Mouse (Mus musculus) heart, postnatal 25 days (tissue): ENCODE measurements around the gene Gna13. TPM values are rescaled to one million over a fixed set of nuclear protein-coding genes. Genes with fewer than 3 reads are reported as not detected.

Experiments
- DNase-seq: peaks from one replicate; pipeline ENCODE4 v3.0.0; 2022; ENCODE audit warnings: low spot score
- intact Hi-C: fragments of 180-260 bp; cut with DNase I; formaldehyde crosslinking; loops from one replicate; pipeline ENCODE4 v1.15.1; 2025
- total RNA-seq, 2 experiments: library from RNA; stranded (reverse); gene quantifications; 2 replicates each; pipeline ENCODE4 v1.2.3; 2021

Gna13 gene
- total RNA-seq, 2 experiments from 2014 or later = 30.3 to 30.6 TPM

DNA sequence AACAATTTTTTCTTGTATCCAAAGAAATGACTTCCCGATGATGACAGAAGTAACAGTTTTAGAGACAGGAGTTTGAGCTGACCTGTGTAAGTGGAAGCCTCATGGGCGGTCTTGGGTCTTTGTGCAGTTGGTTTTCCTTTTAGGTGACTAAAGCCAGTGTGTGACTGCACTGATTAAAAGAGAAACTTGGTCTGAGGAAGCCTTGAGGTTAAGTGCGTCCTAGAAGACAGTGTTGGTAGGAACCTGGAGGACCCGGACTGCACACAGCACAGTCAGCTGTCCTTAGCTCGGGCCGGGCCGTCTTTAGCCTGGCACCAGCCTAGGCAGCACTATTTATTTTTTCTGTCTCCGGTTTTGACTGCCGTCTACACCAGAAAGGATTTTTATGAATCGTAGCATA, 2.2 kb downstream of the Gna13 start:
- no peak for DNase-seq
- intact Hi-C loops = loop anchor here (2.0 kb wide), 1 partner anchor 20 kb away; no protein-coding TSS in a partner anchor

GRCm38 (mm10) chr11:109365818-109366217, 3.2 kb downstream of the Gna13 start:
- no peak for DNase-seq
- intact Hi-C loops = loop anchor here (2.0 kb wide), 1 partner anchor 21 kb away; no protein-coding TSS in a partner anchor

- intact Hi-C loops = no loop called here
- DNase-seq = no peak
These were observed 4.4 kb downstream of the Gna13 start for GRCm38 (mm10) chr11:109366802-109367579.

GRCm38 (mm10) chr11:109369026-109369637, 6.5 kb downstream of the Gna13 start:
- intact Hi-C loops = no loop called here
- no peak for DNase-seq

- intact Hi-C loops = no loop called here
These were observed 12.8 kb downstream of the Gna13 start for GRCm38 (mm10) chr11:109375412-109375811.

DNA sequence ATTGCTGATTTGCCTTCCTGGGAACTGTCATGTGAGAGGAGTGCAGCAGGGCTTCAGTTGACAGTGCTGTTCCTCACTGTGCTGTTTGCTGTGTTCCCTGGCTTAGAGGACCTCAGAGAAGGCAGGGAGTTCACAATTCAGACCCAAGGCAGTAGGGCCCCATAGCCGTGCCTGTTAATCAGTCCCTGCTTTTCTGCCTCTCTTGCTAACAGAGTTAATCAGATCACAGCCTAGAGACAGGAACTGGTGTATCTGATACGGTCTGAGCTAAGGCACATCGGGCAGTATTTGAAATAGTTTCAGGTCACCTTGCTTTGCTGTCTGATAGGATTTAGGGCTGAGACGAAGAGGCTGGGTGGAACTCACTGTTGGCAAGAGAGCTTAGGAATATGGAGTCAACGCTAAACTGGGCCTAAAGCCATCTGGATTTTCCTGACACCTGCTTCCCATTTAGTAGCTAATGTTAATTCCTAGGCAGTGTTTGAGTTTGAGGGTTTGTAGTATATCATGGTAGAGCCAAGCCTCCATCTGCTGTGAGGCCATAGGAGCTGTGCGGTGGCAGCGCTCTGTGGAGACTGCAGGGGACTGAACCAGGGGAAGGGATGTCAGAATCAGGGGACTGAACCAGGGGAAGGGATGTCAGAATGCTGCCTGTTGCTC, 14.0 kb downstream of the Gna13 start:
- intact Hi-C loops = no loop called here

More at GRCm38 (mm10) chr11:109375412-109375811, 12.8 kb downstream of the Gna13 start:
- no peak for DNase-seq

GRCm38 (mm10) chr11:109377477-109377876, 14.8 kb downstream of the Gna13 start:
- intact Hi-C loops = no loop called here
- no peak for DNase-seq

More for the DNA sequence above, 14.0 kb downstream of the Gna13 start:
- no peak for DNase-seq

GRCm38 (mm10) chr11:109378051-109378450, 15.4 kb downstream of the Gna13 start:
- no peak for DNase-seq
- intact Hi-C loops = no loop called here

DNA sequence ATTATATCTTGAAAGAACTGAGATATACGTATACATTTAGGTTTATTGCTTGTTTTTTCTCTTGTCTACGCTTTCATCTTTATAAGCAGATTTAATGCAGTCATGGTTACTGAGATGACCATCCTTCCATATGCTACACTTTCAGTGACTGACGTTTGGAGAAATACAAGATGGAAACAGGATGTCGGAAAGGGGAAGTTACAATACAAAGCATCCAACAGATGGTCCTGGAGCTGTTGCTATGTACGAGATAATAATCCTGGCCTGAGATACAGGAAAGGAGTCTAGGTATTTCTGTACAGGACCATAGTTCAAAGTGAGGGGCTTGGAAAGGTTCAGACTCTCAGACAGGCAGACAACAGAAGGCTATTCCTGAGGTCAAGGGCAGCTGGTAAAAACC, 18.0 kb downstream of the Gna13 start:
- intact Hi-C loops = loop anchor here (5.0 kb wide), 1 partner anchor 42 kb away; no protein-coding TSS in a partner anchor
- no peak for DNase-seq

DNA sequence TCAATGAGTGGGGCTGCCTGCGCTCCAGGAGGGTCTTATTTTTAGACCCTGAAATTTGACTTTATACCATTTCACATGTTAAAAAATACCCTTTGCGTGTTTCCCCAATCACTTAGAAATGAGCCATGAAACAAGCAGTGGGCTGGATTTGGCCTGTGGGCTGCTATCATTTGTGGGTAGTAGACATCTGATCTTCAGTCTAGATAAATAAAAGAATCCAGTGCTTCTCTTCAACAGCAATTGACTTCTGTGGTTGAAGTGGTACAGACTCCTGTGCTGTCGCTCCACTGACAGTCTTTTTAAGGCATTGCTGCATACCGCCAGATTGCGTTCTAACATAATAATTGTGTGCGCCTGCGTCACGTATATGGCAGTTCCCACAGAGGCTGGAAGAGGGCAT, 22.7 kb downstream of the Gna13 start:
- no peak for DNase-seq
- intact Hi-C loops = no loop called here

DNA sequence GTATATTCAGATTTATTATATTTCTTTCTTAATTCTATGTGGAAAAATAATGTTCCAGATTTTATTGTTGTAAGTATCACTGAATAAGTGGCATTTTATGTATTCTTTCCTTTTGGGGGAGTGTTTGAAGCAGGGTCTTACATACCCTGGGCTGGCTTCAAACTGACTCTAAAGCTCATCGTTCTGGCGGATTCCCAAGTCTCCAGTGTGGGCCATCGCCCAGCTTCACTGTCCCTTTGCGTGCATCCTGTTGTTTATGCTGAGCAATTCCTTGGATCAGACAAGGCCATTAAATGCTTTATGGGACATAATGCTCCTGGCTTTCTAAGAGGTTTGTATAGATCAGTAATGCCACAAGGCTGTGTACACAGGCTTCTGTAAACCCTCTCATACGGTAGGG, 26.4 kb downstream of the Gna13 start:
- intact Hi-C loops = no loop called here
- DNase-seq = no peak

GRCm38 (mm10) chr11:109391200-109391599, 28.6 kb downstream of the Gna13 start:
- intact Hi-C loops = no loop called here
- no peak for DNase-seq

- intact Hi-C loops = no loop called here
- DNase-seq = no peak
These were observed 29.1 kb downstream of the Gna13 start for GRCm38 (mm10) chr11:109391760-109392159.

- intact Hi-C loops = no loop called here
- no peak for DNase-seq
These were observed 30.0 kb downstream of the Gna13 start for GRCm38 (mm10) chr11:109392601-109393000.

- DNase-seq = no peak
- intact Hi-C loops = no loop called here
These were observed 32.1 kb downstream of the Gna13 start for GRCm38 (mm10) chr11:109394758-109395157.

- DNase-seq = no peak
- intact Hi-C loops = no loop called here
These were observed 32.7 kb downstream of the Gna13 start for GRCm38 (mm10) chr11:109395291-109395690.

GRCm38 (mm10) chr11:109406431-109406830, 43.8 kb downstream of the Gna13 start:
- intact Hi-C loops = no loop called here
- no peak for DNase-seq

GRCm38 (mm10) chr11:109410197-109410980, 47.8 kb downstream of the Gna13 start:
- intact Hi-C loops = no loop called here
- DNase-seq = no peak

GRCm38 (mm10) chr11:109413617-109414016, 51.0 kb downstream of the Gna13 start, which contains the start of gene 9930022D16Rik:
9930022D16Rik (plus strand) TSS chr11:109413917.
- intact Hi-C loops = no loop called here
- DNase-seq = no peak

GRCm38 (mm10) chr11:109414802-109415201, 52.2 kb downstream of the Gna13 start:
- DNase-seq = no peak
- intact Hi-C loops = no loop called here
